Mouse (Mus musculus) layer of hippocampus, adult 11-12 months (tissue): ENCODE data around the gene Cyb561a3.
A peak's percentile ranks its signal among the peaks of the same experiment; 100 is the strongest.

ENCODE experiments used
- DNase-seq: peaks from one replicate; pipeline ENCODE4 v3.0.0; 2022; ENCODE audit warnings: low spot score

The Cyb561a3 gene

DNA sequence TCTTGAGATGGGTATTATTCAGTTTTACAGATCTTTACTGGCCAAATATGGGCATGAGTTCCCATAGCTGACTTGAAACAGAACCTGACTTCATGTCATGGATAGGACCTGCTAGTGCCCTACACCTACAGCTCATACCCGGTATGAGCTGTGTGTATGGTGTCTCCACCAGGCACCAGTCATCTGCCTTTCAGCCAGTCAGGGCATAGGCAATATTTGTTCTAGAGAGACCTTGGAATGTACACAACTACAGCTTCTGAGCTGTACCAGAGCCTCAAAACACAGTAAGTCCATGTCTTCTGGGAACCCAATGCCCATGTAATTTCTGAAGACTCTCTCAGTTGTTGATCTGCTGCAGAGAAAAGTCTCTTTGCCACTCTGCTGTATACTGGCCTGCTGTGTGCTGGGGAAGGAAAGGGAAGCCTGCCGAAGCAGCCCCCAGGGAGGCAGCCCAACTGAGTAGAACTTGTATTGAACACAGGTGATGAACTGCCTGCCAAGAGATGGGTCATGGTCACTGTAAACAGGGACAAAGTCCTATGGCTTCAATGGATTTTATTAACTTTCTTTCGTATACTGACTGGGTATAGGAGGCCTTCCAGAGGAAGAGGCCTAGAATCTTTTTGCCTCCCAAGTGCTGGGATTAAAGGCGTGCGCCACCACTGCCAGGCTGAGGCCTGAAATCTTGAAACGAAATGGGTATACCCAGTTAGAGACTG lies 14.8 kb downstream of the Cyb561a3 start:
- DNase-seq = no peak

DNA sequence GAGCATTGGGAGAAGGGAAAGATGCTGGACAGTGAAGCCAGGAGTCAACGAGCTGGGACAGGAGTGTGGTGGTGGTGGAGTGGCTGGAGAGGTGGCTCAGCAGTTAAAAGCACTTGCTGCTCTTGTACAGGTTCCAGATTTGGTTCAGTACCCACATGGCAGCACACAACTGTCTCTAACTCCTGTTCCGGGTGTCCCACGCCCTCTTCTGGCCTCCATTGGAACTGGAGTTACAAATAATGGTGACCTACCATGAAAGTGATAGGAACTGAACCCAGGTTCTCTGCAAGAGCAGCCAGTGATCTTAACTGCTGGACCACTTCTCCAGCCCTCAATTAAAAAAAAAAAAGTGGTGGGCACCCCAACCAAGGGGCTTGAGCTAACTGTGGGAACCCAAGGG lies 21.2 kb downstream of the Cyb561a3 start:
- peak; percentile 32 for DNase-seq

DNA sequence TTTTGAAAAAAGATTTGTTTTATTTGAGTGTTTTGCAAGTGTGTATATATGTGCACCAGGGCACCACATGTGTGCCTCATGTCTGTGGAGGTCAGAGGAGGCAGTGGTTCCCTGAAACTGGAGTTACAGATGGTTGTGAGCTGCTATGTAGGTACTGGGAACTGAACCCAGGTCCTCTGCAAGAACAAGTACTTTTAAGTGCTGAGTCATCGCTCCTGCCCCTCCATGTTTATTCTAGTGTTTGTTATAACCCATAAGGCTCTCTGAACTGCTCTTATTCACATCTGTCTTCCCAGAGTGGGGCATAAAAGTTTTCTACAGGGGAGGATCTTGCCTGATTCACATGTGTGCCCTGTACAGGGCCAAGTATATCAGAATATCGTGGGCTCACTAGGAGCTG lies 22.7 kb downstream of the Cyb561a3 start:
- no peak for DNase-seq

DNA sequence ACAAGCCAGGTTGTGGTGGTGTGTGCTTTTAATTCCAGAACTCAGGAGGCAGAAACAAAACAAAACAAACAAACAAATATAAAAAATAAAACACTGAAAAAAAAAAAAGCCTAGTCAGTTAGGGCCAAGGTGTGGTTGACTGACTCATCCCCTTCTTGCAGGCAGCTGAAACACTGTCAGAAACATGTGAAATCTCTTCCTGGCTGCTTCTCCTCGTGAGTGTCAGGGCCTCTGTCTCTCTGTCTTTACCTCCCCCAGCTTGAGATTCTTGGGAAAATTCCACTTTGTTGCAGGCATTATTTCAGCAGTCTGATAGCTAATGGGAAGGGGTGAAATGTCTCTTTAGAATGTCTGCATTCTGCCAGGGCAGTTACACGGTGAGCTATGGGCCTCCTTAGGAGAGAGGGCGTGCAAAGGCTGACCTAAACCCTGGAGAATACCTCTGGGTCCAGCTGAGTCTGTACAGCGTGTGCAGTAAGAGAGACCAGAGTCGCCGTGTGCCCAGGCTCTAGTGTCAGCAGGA lies 25.3 kb downstream of the Cyb561a3 start:
- DNase-seq = no peak

DNA sequence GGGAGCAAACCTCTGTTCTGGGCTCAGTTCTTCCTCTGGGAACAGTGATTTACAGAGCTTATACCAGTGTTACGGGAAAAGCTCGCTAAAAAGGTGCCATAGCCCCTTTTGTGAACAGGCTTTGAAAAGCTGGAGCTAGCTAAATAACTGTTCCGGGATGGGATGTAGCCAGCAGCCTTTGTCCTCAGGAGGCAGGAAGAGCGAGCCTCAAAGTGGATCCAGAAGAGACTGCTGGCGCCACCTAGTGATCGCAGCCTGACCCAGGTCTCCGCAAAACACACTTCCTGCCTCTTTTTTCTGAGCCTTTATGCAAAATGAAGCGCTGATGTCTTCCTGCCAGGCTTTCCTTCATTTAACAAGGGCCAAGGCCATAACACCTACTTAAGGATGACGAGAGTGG lies 25.8 kb downstream of the Cyb561a3 start:
- DNase-seq = peak; percentile 91

DNA sequence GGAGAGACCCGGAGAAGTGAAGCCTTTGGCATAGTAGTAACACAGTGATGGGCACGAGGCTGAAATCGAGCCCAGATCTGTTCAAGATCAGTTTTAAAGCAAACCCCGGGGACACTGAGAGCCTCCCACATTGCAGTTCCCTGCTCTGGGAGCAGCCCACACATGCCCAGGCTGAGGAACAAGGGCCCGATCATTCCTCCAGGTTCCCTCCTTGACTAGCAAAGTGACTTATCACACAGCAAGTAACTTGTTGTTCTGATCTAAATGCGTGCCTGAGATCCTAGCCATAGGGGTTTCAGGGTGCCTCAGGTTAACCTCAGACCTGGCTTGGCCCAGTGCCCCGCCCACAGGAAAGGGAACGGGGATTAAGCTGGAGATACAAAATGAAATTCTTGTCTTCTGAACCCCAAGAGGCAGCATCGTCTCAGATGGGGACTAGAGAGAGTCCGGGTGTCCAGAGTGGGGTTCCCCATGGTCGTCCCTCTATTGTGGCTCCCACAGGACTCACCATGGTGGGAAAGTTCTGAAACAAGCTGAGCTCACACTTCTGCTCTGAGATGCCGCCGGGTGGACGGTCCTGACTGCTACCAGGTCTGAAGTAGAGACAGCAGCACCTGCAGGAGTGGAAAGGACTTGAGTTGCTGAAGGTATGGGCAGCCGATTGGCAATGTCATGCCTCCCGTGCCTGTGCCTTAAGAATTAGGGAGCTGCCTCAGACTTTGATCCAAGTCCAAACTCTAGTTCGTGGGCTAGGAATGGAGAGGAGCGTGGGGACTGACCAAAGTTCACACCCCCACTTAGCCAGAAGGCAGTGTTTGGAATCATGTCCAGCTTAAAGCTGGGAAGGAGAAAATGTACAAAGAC lies 26.9 kb downstream of the Cyb561a3 start:
- DNase-seq = no peak

DNA sequence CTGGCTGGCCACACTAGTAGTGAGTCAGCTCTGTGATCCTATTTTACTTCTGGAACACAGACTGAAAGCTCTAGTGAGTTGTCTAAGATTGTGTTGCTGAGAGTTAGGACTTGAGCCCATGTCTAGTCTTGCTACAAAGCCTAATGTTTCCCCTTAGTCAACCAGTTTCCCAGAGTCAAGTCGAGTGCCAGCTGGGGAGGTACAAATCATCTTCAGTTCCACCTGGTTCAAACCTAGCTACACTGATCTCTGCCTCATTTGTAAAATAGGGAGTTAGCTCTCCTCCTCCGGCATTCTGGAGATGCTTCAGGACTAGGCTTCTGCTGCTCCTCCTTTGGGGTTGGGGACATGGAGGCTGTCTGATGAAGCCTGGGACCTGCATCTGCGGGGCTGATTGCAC lies 27.6 kb downstream of the Cyb561a3 start:
- no peak for DNase-seq

DNA sequence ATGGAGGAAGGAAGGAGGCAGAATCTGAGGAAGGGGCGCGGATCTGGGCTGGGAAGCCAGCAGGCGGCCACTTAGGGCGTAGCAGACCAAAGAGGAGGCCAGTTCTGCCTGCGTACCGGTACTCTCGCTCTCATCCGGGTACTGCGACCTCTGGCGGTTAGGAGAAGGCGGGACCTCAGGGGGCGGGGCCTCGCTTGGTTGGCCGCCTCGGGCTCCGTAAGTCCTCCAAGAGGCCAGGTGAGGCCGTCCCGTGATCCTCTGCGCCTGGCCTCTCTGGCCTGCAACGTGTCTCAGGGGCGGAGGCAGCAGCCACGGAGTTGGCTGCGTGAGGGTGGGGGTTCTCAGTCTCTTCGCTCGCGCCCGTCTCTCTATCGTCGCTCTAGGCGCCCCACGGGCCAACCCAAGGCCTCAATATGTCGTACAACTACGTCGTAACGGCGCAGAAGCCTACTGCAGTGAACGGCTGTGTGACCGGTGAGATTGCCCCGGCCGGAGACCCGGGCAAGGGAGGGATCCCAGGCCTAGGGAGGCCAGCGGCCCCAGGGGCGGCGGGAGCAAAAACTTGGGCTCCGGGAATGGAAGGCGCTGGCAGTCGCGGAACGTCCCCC lies 28.4 kb downstream of the Cyb561a3 start, which contains the start of the genes Ddb1 and Tkfc:
TSS of gene Ddb1 (plus strand) at position 35 of the 608 bp plus-strand sequence.
TSS of gene Tkfc (minus strand) at position 362 of the 608 bp plus-strand sequence.
- peak; percentile 99 for DNase-seq

DNA sequence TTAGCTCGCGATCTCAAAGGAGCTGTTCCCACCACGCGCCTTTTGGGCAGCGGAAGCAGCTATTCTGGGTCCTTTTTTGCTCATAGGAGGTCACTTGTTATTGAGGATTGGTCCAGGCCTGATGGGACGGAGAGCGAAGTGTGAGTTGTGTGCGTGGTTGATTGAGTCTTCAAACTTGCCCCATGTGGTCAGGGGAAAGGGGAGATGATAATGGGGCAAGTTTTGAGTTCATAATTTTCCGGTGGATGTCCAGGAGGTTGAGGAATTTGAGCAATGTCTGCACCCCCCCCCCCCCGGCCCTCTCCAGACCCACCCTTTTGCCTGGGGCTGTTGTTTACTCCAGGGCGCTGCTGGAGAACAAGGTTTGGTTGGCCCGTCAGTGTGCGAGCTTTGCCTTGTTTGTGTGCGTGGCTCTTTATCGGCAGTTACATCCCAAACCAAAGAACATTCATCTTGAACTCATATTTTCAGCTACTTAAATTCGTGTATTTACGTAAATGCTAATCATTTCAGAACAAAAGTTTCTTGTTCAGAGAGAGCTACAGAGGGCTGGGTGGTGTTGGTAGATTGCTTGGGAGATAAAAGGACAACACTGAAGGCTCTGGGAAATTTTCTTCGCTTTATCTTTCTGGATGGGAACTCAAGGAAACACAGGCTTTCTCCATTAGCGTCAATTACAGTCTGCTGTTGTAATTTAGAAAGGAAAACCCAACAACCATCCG lies 29.1 kb downstream of the Cyb561a3 start:
- no peak for DNase-seq

DNA sequence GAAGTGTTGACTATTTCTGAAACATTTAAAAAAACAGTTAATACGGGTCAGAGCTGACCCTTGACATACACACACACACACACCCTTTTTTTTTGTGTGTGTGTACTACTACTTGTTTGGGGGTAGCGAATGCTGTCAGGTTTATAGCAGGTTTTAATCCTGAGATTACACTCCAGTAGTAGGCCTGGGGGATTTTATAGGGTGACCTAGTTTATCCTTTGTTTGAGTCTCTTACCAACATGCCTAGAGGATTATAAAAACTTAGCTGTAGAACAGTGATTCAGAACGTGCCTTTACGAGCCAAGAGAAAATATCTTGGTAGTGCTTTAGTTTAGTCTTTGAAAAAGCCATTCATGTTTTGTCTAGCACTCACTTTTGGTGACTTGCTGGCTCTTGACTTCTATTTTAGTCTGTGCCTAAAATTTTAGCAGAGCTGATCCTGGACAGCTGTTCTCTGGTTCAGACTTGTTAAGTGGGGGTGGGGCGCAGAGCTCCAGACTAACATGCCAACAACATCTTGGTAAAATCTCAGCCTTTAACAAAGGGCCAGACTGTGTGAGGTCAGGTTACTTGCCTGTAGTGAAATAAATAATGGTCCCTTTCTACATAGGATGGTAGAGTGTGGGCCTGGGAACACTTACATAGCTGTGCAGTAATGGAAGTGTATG lies 31.7 kb downstream of the Cyb561a3 start:
- DNase-seq = no peak

DNA sequence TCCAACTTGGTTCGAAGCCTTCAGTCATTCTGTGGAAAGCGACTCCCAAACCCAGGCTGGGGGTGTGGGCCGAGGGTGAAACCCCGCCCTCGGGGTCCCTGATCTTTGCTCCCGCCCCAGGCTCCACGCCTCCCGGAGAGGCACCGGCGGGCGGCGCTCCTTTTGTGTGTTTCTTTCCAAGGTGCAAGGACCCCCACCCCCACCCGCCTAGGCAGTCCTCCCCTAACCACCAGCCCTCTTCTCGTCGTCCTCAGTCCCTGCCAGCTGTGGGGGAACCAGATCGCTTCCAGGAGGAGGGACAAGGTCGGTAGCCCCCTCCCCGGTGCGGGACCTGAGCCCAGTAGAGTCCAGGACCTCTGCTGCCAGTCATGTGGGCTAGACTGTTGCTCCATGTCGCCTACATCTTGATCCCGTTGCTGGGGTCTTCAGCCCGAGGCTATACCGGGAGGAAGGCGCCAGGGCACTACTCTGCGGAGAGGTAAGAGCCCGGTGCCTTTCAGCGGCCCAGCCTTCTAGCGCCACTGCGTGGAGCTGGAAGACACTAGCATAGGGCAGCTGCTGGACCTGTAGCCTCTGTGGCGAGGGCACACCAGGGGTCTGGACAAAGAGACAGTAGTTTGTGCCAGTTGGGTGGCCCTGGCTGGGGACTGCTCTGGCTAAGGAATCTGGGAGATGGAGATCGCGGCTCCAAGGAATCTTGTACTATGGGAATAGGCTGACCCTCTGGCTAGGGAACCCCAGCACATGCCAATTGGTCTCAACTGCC lies 57.3 kb downstream of the Cyb561a3 start, which contains the start of gene Vwce:
TSS of gene Vwce (plus strand) at position 108 of the 766 bp plus-strand sequence.
- DNase-seq = peak; percentile 33

DNA sequence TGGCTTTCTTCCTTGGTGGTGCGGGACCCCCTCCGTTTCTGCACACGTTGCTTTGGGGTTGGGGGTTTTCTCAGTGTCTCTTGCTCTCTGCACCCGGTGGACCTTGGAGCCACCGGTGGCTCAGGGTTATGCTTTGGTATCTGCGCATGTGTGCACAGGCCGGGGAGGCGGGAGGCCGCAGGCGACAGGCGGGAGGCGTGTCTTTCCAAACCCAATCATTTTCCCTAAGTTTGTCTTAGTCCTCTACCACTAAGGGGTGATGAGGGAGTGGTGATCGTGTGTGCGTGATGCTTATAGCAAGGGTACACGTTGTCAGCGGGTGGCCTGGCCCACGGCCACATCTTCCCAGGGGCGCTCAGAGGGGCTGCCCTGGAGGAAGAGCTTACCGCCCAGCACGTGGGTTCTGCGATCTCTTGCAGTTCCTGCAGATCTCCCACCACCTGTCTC lies 57.9 kb downstream of the Cyb561a3 start:
- DNase-seq = peak; percentile 69

DNA sequence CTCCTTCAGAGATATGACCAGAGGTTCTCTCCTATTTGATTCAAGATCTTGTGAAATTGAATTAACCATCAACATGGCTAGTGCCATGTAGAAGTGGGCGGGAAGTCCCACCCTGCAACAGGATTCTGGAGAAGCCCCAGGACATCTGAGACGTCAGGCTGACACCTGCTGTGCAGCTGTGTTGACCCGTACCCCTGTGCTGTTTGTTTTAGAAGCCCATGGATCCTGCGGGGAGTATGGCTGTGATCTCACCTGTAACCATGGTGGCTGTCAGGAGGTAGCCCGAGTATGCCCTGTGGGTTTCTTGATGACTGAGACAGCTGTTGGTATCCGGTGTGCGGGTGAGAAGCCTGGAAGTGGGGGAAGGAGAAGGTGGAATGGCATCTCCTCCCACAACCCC lies 60.9 kb downstream of the Cyb561a3 start:
- no peak for DNase-seq

DNA sequence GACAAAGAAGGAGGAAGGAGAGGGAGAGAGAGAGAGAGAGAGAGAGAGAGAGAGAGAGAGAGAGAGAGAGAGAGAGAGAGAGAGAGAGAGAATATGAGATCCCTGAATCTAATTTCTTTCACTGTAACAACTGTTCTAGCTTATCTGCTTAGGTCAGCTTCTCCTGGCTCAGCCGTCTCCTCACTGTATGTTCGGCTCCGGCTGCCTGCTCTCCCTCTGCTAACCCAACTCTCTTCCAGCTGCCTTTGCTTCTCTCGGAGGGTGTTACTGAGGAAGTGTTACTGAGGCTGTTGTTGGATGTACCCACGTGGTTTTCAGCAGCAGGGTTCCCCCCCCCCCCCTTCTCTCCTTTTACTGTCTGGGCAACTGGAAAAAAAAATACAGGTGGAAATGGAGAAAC lies 63.1 kb downstream of the Cyb561a3 start:
- no peak for DNase-seq

DNA sequence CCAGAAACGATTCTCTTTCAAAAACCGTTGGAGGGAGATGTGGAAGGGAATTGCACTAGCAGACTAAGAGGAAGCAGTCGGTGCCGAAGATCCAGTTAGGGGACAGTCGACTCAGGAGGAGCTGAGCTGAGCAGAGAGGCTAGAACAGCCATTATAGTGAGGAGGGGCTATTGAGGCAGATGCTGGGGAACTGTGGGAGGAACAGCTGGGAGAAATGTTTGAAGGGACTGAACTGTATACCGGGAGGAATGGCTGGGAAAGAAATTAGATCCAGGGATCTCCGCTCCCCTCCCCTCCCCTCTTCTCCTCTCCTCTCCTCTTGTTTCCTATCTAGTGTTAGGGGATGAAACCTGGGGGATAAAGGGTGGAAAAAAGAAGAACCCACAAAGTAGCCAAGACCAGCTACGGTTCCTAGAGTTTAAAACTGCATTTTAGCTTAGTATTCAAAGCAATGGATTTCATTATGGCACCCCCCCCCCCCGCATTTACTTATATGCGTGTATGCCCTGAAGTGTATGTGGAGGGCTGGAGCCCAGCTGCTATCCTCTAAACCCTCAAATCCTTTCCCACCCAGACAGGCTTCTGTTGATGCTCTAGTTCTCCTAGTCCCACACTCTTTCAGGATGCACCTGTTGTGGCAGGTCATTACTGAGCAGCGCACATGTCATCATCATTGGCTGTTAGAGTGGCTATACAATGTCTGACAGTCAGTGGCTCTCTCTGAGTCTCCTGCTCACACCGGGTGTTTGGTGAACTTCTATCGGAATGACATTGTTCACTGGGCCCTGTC lies 63.8 kb downstream of the Cyb561a3 start:
- no peak for DNase-seq
